Mouse (Mus musculus): ENCODE data around the gene Mybpc2. TPM values are rescaled to one million over a fixed set of nuclear protein-coding genes. Genes with fewer than 3 reads are reported as not detected.
A peak's percentile ranks its signal among the peaks of the same experiment; 100 is the strongest.

The Mybpc2 gene
- total RNA-seq, 2 experiments from 2014 or later: not detected

GRCm38 (mm10) chr7:44526414-44527154 is 2.1 kb upstream of the Mybpc2 start:
- ATAC-seq (replicated peaks; ENCODE audit: poor library complexity): no peak

- ATAC-seq (replicated peaks; ENCODE audit: poor library complexity): no peak
Observed at GRCm38 (mm10) chr7:44525126-44525832, 823 bp upstream of the Mybpc2 start.

GRCm38 (mm10) chr7:44523056-44523455 is 1.4 kb downstream of the Mybpc2 start:
- no peak for ATAC-seq (replicated peaks; ENCODE audit: poor library complexity)

- peak; percentile 82 for ATAC-seq (replicated peaks; ENCODE audit: poor library complexity)
Observed at GRCm38 (mm10) chr7:44521710-44522109, 2.7 kb downstream of the Mybpc2 start.

GRCm38 (mm10) chr7:44520990-44521389 is 3.5 kb downstream of the Mybpc2 start:
- no peak for ATAC-seq (replicated peaks; ENCODE audit: poor library complexity)

DNA sequence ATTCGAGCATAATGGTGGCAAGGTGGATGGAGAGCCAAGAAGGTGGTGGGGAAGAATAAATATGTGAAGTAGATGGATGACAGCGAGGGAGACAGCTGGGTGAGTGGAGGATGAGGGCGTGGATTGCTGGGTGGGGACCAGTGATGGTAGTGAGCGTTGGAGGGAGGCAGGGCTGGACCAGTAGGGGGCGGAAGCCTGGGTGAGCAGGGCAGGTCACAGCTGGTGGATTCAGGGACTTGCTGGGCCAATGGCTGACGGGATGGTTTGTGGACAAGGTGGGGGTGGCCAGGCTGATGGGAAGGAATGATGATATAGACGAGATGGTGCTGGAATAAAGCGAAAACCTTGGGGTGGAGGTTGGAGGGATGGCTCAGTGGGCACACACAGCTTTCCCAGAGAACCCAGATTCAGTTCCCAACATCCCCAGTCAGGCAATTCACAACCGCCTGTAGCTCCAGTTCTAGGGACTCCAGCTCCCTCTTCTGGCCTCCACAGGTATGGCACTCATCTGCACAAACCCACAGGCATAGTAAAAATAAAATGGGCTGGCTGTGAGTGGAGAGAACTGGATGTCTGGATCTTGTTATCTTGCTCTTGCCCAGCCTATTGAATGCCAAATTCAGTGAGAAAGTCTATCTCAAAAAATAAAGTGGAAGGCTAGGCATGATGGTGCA is 5.1 kb downstream of the Mybpc2 start:
- ATAC-seq (replicated peaks; ENCODE audit: poor library complexity): peak; percentile 51

GRCm38 (mm10) chr7:44507491-44507890 is 17.0 kb downstream of the Mybpc2 start:
- no peak for ATAC-seq (replicated peaks; ENCODE audit: poor library complexity)

DNA sequence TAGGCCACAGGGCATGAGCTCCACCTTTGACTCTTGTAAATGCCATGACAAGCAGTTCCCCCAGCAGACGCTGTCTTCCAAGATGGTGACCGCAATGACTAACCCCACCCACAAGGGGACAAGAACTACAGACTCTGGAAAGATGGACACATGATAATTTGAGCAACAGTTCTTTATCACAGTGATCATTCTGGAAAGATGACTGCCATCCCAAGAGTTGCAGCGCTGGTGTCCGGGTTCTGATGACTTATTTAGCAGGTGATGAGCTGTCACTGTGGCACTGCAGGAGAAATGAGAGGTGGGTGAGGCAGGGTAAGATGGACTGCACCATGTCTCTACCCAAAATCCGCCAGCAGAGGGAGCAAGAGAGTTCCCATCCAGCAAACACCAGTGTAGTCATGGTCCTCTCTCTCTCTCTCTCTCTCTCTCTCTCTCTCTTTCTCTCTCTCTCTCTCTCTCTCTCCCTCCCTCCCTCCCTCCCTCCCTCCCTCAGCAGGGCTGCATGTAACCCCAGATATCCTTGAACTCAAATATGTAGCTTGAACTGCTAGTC is 22.8 kb downstream of the Mybpc2 start:
- ATAC-seq (replicated peaks; ENCODE audit: poor library complexity): peak; percentile 91

DNA sequence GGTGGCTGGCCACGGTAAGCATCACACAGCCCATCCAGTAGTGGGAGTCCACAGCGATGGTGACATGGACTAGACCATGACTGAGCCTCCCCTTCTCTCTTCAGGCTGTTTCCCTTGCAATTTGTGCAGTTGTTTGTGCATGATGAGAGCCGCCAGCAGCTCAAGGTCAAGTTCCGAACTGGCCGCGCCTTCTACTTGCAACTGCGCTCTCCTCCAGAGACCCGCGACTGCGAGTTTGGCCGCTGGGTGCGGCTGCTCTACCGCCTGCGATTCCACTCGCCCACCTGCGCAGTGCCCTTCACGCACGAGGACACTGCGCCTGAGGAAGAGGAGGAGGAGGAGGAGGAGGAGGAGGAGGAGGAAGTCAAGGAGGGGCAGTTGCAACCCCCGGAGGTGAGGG is 24.4 kb downstream of the Mybpc2 start:
- no peak for ATAC-seq (replicated peaks; ENCODE audit: poor library complexity)

DNA sequence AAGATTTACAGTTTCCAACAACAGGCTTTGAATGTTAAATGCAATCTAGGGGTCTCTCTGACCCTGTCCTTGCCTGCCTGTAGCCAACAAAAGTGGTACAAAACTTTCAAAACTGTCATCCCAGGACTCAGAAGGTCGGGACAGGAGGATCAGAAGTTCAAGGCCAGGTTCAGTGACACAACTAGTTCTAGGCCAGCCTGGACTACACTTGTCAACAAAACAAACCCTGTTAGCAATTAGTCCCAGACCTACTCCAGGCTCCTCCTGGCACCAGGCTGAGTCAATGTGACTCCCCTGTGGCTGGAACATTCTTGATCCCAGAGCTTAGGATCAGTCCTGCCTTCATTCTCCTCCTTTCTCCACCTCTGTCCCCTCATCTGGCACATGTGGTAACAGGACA is 25.5 kb downstream of the Mybpc2 start:
- ATAC-seq (replicated peaks; ENCODE audit: poor library complexity): no peak

- ATAC-seq (replicated peaks; ENCODE audit: poor library complexity): no peak
Observed at GRCm38 (mm10) chr7:44497361-44498055, 26.9 kb downstream of the Mybpc2 start.

GRCm38 (mm10) chr7:44496771-44497109 is 27.7 kb downstream of the Mybpc2 start:
- ATAC-seq (replicated peaks; ENCODE audit: poor library complexity): peak; percentile 49

GRCm38 (mm10) chr7:44495992-44496770 is 28.3 kb downstream of the Mybpc2 start, which contains the start of the genes Emc10 and Fam71e1:
Emc10 (minus strand) TSS chr7:44496529.
Fam71e1 (plus strand) TSS chr7:44496581.
- peak; percentile 95 for ATAC-seq (replicated peaks; ENCODE audit: poor library complexity)

DNA sequence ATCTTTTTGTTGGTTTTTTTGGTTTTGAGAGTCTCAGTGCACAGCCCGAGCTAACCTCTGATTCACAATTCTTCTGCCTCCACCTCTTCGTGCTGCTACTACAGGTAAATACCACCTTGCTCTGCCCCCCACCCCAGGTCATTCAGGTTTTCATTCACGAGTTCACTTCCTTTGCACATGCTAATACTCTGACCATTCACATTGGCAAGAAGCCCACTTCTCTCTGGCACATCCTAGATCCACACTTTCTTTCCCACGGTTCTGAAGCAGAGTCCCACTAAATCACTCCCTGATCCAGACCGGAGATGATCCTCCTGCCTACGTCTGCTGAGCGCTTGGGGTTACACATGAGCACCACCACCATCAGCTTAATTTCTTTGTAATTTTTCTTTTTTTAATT is 29.4 kb downstream of the Mybpc2 start:
- no peak for ATAC-seq (replicated peaks; ENCODE audit: poor library complexity)

- ATAC-seq (replicated peaks; ENCODE audit: poor library complexity): no peak
Observed at GRCm38 (mm10) chr7:44494681-44495080, 29.8 kb downstream of the Mybpc2 start.

- no peak for ATAC-seq (replicated peaks; ENCODE audit: poor library complexity)
Observed at GRCm38 (mm10) chr7:44492166-44492826, 32.2 kb downstream of the Mybpc2 start.

GRCm38 (mm10) chr7:44491391-44491790 is 33.1 kb downstream of the Mybpc2 start:
- no peak for ATAC-seq (replicated peaks; ENCODE audit: poor library complexity)

DNA sequence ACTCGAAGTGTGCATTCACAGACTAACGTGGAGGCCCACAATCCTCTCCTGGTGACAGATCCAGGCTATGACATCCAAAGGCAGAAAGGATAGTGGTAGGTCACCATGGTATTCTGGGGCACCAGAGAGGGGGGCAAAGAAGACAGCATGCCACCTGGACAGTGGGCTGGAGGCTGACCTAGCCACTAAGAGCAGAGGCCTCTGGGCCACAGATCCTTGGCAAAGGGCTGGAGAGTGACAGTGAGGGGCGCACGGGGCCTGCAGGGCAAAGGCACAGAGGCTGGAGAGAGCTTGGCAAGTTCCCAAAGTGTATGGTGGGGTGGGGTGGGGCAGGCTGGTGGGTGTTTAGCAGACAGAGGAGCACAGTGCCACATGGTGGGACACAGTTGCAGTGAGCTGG is 34.2 kb downstream of the Mybpc2 start:
- no peak for ATAC-seq (replicated peaks; ENCODE audit: poor library complexity)

DNA sequence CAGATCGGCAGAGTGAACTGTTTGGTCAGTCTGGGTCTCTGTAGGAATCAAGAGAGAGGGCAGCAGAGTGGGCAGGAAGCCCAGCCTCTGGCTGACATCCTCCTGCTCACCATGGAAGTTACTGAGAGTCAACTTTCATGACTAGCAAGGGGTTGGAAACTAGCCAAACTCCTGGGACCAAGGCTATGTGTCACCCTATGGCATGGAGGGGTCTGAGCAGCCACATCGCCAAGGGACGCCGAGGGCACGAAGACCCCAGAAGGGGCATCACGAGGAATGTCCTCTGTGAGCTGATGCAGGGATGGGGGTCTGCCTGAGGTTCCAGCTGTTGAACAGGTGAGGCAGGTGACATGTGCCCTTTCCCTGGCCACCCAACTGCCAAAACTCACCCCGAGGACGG is 35.9 kb downstream of the Mybpc2 start:
- no peak for ATAC-seq (replicated peaks; ENCODE audit: poor library complexity)

GRCm38 (mm10) chr7:44487936-44488335 is 36.5 kb downstream of the Mybpc2 start:
- ATAC-seq (replicated peaks; ENCODE audit: poor library complexity): no peak

All from megakaryocyte progenitor cell, adult 5-6 weeks (primary cell).